Mouse (Mus musculus): ENCODE measurements at regions not wholly inside any gene's neighbourhood (a gene's known extent, or its start where the extent isn't known, plus 50 kb on each side); places are given as distances from the start of the nearest gene placed in this dataset.

DNA sequence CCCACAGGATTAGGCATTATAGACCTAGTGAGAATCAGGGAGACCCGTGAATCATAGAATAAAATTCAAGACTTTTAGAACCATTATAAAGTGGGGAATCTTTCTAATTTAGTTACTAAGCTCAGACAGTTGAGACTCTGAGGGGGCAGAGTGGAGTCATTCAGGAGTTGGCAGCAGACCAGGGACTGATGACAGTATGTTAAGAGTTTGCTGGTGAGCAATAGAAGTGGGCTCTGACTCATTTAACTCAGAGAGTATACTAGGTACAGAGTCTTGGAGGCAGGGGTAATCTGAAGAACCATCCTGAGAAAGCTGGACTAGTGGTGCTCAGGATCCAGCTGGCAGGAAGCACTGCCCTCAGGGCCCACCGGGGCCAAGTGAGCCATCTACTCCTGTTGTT lies 184.9 kb upstream of the Npy start:
- no peak for DNase-seq (ENCODE audit: low read depth)

DNA sequence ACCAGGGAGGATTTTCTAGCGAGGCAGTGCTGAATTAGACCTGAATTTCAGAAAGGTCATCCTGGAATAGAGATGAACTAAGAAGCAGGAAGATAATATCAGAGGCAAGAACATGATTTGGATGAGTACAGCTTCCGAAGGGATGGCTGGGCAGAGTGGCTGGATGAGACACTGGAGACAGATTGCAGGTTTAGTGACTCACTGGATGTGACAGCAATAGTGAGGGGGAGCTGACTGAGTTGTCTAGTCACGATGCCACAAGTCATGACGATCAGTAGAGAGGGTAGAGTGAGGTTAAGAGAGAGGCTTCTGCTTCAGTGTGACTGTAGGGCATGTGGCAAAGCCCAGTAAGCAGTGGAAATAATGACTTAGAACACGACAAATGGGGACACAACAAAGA lies 181.3 kb upstream of the Npy start:
- no peak for DNase-seq (ENCODE audit: low read depth)

GRCm38 (mm10) chr6:49654541-49655130 lies 167.9 kb upstream of the Npy start:
- no peak for DNase-seq (ENCODE audit: low read depth)

GRCm38 (mm10) chr6:49655241-49655640 lies 167.3 kb upstream of the Npy start:
- no peak for DNase-seq (ENCODE audit: low read depth)

DNA sequence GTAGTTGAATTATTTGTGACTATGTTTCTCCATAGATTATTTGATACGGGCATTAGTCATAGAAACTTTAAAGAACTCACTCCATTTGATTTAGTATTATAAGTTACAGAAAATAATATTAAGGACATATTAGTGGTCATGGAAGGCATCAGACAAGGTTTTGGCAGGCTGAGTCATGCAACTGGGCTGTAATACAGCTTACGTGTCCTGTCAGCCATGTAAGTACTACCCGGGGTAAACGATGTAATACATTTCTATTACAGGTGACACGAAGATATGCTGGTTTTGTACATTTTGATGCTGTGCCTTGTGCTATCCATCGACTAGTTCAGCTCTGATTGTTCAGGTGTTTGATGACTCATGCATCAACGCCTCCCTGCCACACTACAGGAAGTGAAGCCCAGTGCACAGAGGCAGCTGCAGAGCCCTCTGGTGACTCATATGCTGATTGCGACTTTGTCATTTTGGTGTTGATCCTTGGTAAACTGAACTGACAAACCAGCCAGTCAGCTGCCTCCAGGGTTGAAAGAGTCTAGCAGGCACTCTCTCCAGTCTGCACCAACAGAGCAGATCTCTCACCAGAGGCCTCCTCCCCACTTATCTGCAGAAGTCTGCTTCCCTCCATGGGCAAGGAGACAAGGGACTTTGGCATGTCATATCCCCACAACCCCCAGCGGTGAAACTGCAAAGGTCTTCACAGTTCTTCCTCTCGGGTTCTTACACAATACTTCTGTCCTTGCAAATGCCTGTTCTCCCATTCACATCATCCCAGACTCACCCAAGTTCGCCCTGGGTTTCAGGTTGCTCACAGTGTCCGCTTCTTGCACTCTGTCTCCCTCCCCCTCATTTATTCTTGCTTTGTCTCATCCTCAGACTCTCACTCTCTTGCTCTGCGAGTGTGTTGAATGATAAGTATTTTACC lies 165.9 kb upstream of the Npy start:
- DNase-seq (ENCODE audit: low read depth), result no peak

DNA sequence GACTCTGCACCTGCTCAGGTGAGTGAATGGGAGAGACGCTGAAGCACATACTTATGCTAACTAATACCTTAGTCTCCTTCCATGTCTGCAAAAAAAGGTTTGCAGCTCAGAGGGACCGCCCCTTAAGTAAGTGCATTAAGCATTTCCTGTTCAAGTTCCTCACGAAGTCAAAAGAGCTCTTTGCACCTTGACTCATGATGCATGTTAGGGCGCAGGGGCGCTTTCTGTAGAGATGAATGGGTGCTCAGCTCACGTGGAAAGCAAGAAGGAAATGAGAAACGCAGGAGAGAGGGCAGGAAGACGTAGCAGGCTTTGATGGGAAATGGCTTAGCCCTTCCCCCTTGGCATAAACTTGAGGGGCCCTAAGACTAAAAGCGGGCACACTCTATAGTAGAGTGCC lies 164.5 kb upstream of the Npy start:
- DNase-seq (ENCODE audit: low read depth), result no peak

GRCm38 (mm10) chr6:49670991-49671390 lies 151.5 kb upstream of the Npy start:
- DNase-seq (ENCODE audit: low read depth), result peak; percentile 31

- DNase-seq (ENCODE audit: low read depth), result no peak
These were observed 150.6 kb upstream of the Npy start for GRCm38 (mm10) chr6:49671912-49672311.

DNA sequence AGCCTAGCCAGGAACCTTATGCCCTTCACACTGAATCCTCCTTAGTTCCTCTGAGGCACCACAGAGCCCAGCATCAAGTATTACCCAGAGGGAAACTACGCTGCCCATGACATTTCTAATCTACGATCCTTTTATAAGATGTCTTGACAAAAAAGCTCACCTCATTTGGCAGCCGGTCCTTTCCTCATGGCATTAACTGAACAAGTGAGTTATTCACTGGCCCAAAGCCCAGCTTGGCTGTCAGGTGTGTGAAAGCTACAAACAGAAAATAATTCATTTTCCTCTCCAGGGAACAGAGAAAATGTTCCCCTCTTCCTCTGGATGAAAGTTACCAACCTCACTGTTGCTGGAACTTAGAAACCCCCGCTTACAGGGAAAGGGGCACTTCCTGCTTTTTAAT lies 135.7 kb upstream of the Npy start:
- no peak for DNase-seq (ENCODE audit: low read depth)

GRCm38 (mm10) chr6:49692032-49692539 lies 130.4 kb upstream of the Npy start:
- no peak for DNase-seq (ENCODE audit: low read depth)

DNA sequence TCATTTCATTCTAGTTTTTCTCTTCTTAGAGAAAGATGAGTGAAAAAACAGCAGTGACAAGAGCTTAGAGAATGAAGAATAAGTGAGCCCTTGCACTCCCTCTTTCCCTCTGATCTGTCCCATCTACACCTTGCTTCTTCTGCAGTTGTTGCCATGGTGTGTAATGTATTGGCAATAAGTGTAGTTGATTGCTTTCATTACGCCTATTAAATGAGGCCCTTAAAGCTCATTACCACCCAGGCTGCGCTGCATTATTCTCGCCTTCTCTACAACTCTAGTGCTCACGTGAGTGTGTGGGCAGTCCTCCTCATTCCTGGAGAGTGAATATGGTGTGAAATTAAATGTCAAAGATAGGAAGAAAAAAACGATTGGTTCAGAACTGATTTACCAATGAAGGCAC lies 127.7 kb upstream of the Npy start:
- no peak for DNase-seq (ENCODE audit: low read depth)

- no peak for DNase-seq (ENCODE audit: low read depth)
These were observed 125.5 kb upstream of the Npy start for GRCm38 (mm10) chr6:49696990-49697389.

DNA sequence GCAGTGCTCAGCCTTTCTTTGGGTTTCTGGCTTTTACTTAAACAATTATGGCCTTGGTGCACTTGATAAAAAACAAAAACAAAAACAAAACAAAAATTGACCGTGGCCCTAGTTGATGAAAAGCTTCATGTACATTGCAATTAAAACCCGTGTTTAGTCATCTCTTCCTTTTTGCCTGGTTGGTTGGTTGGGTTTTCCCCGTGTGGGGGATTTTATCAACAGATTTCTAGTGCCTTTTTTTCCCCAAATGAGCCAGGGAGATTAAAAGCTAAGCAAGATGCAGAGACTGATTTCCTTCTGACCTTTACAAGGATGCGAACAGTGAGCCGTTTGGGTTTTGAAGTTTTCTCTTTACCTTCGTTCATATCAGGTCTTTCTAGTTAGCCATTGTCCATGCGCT lies 121.1 kb upstream of the Npy start:
- no peak for DNase-seq (ENCODE audit: low read depth)

DNA sequence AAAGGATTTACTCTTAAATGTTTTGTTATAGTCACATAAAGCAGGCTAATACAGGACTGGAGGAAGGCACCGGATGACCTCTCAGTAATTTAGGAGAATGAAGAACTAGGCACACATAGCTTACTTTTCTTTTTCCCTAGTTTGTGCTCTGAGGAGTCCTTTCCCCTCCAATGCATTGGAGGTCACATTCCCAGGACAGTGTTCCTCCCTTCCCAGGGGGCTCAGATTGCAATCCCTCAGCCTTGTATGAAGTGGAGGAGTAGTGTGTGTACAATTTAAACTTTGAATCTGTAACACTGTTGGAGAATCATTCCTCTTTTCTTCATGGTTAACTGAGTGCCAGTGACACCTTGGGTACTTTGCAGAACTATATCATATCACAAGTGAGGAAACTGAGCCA lies 109.5 kb upstream of the Npy start:
- no peak for DNase-seq (ENCODE audit: low read depth)

- DNase-seq (ENCODE audit: low read depth), result no peak
These were observed 106.0 kb upstream of the Npy start for GRCm38 (mm10) chr6:49716520-49716919.

GRCm38 (mm10) chr6:49716945-49717344 lies 105.6 kb upstream of the Npy start:
- DNase-seq (ENCODE audit: low read depth), result no peak

- no peak for DNase-seq (ENCODE audit: low read depth)
These were observed 89.3 kb upstream of the Npy start for GRCm38 (mm10) chr6:49733191-49733590.

- no peak for DNase-seq (ENCODE audit: low read depth)
These were observed 79.4 kb upstream of the Npy start for GRCm38 (mm10) chr6:49743157-49743556.

GRCm38 (mm10) chr6:49745301-49745700 lies 77.2 kb upstream of the Npy start:
- DNase-seq (ENCODE audit: low read depth), result no peak

DNA sequence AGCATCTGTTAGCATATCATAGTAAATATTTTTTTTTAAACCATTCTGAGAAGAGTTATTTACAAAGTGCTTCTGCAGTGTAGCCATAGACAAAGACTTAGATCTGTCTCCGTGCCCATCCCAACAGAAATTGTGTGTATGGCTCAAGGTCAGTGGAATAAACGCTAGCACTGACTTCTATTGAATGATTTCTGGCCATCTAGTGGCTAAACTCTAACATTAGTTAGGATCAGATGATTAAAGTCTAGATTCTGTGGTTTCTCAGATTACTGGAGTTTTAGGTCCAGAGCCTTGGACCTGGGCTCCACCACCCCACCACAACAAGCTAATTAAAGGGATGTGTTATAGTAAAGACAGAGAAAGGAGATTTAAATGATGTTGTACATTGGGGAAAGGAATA lies 72.0 kb upstream of the Npy start:
- DNase-seq (ENCODE audit: low read depth), result no peak

DNA sequence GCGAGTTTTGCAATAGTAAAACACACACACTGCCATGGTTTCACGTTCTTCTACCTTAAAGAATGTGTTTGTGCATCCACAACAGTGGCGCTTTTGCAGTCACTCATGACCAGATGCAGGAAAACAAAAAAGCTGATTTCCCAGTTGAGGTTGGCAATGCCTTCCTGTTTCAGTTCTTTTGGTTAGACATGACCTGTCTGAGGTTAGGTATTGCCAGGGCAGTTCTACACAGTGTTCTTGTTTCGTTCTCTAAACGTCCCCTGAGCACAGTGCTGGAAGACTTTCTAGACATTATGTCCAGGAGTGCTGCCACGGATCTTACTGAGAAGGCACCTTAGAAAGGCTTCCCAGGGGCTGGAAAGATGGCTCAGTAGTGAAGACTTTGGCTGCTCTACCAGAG lies 62.9 kb upstream of the Npy start:
- no peak for DNase-seq (ENCODE audit: low read depth)

DNA sequence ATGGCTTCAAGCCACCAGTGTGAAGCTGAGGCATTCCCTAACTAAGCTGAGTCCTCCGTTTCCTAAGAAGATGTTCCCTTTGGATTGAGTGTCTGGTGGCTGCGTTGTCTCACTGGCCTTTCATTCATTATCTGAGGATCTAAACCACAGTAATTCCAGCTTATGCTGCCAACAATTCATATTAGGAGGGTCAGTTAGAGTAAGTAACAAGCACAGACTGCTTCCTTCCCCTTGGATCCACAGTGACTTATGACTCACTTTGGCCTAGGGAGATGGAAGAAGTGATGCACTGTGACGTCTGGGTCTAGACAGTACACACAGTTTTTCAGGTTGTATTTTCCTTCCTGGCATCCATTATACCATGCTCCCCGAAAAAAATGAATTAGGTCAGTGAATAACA lies 57.8 kb upstream of the Npy start:
- DNase-seq (ENCODE audit: low read depth), result no peak
